Mouse (Mus musculus): ENCODE measurements around the gene Eps8. TPM values are rescaled to one million over a fixed set of nuclear protein-coding genes. Genes with fewer than 3 reads are reported as not detected.

The Eps8 gene
- polyA plus RNA-seq, 1 experiment from 2014 or later: 16.2 TPM

GRCm38 (mm10) chr6:137569071-137569470, 85.6 kb downstream of the Eps8 start:
- 64% methylated on average over 6 of the region's 6 CpGs for WGBS
- Histone ChIP-seq H3K4me3 (no peak overlapping the region), H3K27me3 (replicated peaks) (no peaks in the 10 kb centered on the region), H3K27ac (ENCODE audit: poor library complexity, severe bottlenecking) (no peak overlapping the region), H3K4me2 (no peak overlapping the region), H3K9ac (no peak overlapping the region), H3K9me3 (replicated peaks) (0 out of 2 replicates have a peak, but pooled peaks cover 2% of the 10 kb centered on the region), H3K4me1 (replicated peaks) (peaks cover 3% of the 10 kb centered on the region), H3K36me3 (no peaks in the 10 kb centered on the region)
- no peak for ATAC-seq (ENCODE audit: insufficient number of reproducible peaks, low FRiP score)

DNA sequence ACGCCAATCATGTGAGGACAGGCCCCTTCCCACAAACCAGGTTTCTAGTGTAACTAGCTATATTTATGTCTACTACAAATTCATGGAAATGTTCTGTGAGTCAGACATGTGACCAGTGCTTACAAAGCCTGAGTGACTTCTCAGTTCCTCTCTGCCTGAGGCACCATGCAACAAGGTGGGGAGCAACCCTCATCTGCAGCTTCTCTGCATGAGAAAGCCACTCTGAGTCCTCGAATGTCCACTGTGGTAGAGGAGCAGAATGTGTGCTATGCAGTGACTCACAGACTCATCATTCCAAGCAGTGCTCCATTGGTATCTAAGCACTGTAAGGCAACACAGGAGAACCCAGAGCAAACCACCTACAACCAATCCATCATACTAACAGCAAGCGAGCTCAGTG, 88.8 kb downstream of the Eps8 start:
- Histone ChIP-seq H3K4me1 (replicated peaks) (peaks cover 3% of the 10 kb centered on the region; the same call in 1 of the 2 replicates), H3K4me3 (no peak overlapping the region), H3K27ac (ENCODE audit: poor library complexity, severe bottlenecking) (no peak overlapping the region), H3K4me2 (no peak overlapping the region), H3K36me3 (no peaks in the 10 kb centered on the region), H3K9me3 (replicated peaks) (0 out of 2 replicates have a peak, but pooled peaks cover 2% of the 10 kb centered on the region), H3K9ac (no peak overlapping the region), H3K27me3 (replicated peaks) (no peaks in the 10 kb centered on the region)
- ATAC-seq (ENCODE audit: insufficient number of reproducible peaks, low FRiP score): no peak
- whole genome bisulfite sequencing: 79% methylated on average over 3 of the region's 3 CpGs

GRCm38 (mm10) chr6:137565454-137565853, 89.2 kb downstream of the Eps8 start:
- H3K4me1 ChIP-seq (replicated peaks): peaks cover 8% of the 10 kb centered on the region
- H3K9ac ChIP-seq: no peak overlapping the region
- H3K4me3 ChIP-seq: no peak overlapping the region
- 86% methylated on average over 6 of the region's 6 CpGs for WGBS
- ATAC-seq (ENCODE audit: insufficient number of reproducible peaks, low FRiP score): no peak
- no peak overlapping the region for H3K27ac ChIP-seq (ENCODE audit: poor library complexity, severe bottlenecking)
- 0 out of 2 replicates have a peak, but pooled peaks cover 2% of the 10 kb centered on the region for H3K9me3 ChIP-seq (replicated peaks)
- H3K27me3 ChIP-seq (replicated peaks): no peaks in the 10 kb centered on the region
- no peak overlapping the region for H3K4me2 ChIP-seq
- no peaks in the 10 kb centered on the region for H3K36me3 ChIP-seq

DNA sequence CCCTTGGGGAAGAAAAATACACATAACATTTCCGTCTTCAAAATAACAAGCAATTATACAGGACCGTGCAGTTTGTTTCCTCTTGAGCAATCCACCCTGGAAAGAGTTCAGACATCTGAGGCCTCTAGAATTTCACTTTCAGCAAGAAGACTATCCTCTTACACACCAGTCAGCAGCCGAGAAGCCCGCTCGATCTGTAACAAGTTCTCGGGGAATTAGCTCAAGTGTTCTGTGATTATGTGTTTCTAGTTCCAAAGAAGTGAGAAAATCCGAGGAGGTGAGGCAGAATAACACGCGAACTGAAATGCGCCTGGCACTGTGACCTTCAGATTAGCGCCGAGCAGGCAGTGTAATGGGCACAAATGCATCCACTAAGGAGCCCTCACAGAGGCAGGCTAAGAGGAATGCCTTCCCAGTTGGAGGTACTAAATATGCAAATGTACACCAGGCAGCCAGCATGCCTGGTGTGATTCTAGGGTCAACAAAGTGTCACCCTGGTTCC, 94.3 kb downstream of the Eps8 start:
- WGBS: 32% methylated on average over 12 of the region's 12 CpGs
- Histone ChIP-seq H3K9me3 (replicated peaks) (no peaks in the 10 kb centered on the region), H3K36me3 (no peaks in the 10 kb centered on the region), H3K4me2 (0 out of 2 replicates have a peak overlapping the region, but pooled peaks have one; percentile 14), H3K27ac (ENCODE audit: poor library complexity, severe bottlenecking) (peak overlapping the region; percentile 3; the same call in 1 of the 2 replicates), H3K9ac (no peak overlapping the region), H3K4me1 (replicated peaks) (peaks cover 36% of the 10 kb centered on the region), H3K27me3 (replicated peaks) (no peaks in the 10 kb centered on the region), H3K4me3 (no peak overlapping the region)
- no peak for ATAC-seq (ENCODE audit: insufficient number of reproducible peaks, low FRiP score)

DNA sequence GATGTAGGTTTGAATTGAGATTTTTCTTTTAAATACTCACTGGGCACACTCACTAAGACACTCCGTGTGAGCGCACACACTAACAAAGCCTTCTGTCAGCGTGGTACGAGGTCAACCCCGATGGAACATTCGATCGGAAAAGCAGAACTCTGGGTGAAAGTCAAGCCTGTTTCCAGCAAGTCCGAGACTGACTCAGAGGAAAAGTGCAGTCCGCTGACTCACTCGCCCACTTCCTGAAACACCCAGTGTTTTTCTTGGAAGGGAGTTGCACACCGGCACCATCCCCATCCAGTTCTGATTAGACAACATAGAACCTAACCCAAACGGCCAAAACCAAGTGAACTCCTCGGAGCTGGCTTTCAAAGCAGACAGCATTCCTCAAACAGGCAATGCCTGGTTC, 95.8 kb downstream of the Eps8 start:
- no peak overlapping the region for H3K9ac ChIP-seq
- H3K9me3 ChIP-seq (replicated peaks): no peaks in the 10 kb centered on the region
- no peaks in the 10 kb centered on the region for H3K36me3 ChIP-seq
- H3K27ac ChIP-seq (ENCODE audit: poor library complexity, severe bottlenecking): peak overlapping the region; percentile 58
- H3K4me2 ChIP-seq: no peak overlapping the region
- ATAC-seq (ENCODE audit: insufficient number of reproducible peaks, low FRiP score): peak; percentile 60; the same call in 1 of the 2 replicates
- H3K27me3 ChIP-seq (replicated peaks): no peaks in the 10 kb centered on the region
- peaks cover 42% of the 10 kb centered on the region for H3K4me1 ChIP-seq (replicated peaks)
- H3K4me3 ChIP-seq: no peak overlapping the region
- 54% methylated on average over 13 of the region's 13 CpGs for WGBS

- no peaks in the 10 kb centered on the region for H3K36me3 ChIP-seq
- H3K4me2 ChIP-seq: no peak overlapping the region
- H3K4me1 ChIP-seq (replicated peaks): peaks cover 42% of the 10 kb centered on the region
- no peaks in the 10 kb centered on the region for H3K27me3 ChIP-seq (replicated peaks)
- H3K4me3 ChIP-seq: no peak overlapping the region
- H3K27ac ChIP-seq (ENCODE audit: poor library complexity, severe bottlenecking): no peak overlapping the region
- H3K9ac ChIP-seq: no peak overlapping the region
- no peaks in the 10 kb centered on the region for H3K9me3 ChIP-seq (replicated peaks)
- WGBS: 54% methylated on average over 2 of the region's 2 CpGs
- ATAC-seq (ENCODE audit: insufficient number of reproducible peaks, low FRiP score): no peak
These were observed 97.0 kb downstream of the Eps8 start for GRCm38 (mm10) chr6:137557671-137558070.

- ATAC-seq (ENCODE audit: insufficient number of reproducible peaks, low FRiP score): no peak
- Histone ChIP-seq H3K27me3 (replicated peaks) (no peaks in the 10 kb centered on the region), H3K9ac (no peak overlapping the region), H3K27ac (ENCODE audit: poor library complexity, severe bottlenecking) (0 out of 2 replicates have a peak overlapping the region, but pooled peaks have one; percentile 2), H3K9me3 (replicated peaks) (no peaks in the 10 kb centered on the region), H3K4me3 (no peak overlapping the region), H3K36me3 (no peaks in the 10 kb centered on the region), H3K4me1 (replicated peaks) (peaks cover 42% of the 10 kb centered on the region), H3K4me2 (no peak overlapping the region)
- 76% methylated on average over 4 of the region's 4 CpGs for WGBS
These were observed 97.5 kb downstream of the Eps8 start for GRCm38 (mm10) chr6:137557159-137557558.

GRCm38 (mm10) chr6:137556636-137557035, 98.0 kb downstream of the Eps8 start:
- no peaks in the 10 kb centered on the region for H3K36me3 ChIP-seq
- H3K27ac ChIP-seq (ENCODE audit: poor library complexity, severe bottlenecking): no peak overlapping the region
- H3K4me3 ChIP-seq: no peak overlapping the region

DNA sequence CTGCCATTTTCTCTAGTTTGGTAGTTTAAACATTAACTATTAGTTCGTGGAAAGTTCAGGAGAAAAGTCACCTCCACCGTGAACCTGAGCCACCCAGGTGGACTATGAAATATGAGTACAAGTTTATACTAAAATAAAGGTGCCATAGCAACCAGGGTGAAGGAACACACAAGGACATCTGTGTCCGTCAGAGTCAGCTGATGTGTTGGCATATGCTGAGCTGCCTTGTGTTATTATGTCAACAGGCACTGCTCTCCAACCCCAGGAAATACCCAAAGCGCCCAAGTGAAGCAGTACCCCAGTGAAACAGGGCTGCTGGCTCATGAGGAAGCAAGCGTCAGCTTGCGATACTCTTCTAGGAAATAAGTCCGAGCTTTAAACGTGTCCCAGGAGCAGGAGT, 104.5 kb downstream of the Eps8 start:
- H3K9me3 ChIP-seq (replicated peaks): 0 out of 2 replicates have a peak, but pooled peaks cover 2% of the 10 kb centered on the region
- H3K4me1 ChIP-seq (replicated peaks): peaks cover 29% of the 10 kb centered on the region
- no peak overlapping the region for H3K4me2 ChIP-seq
- H3K27me3 ChIP-seq (replicated peaks): no peaks in the 10 kb centered on the region
- no peaks in the 10 kb centered on the region for H3K36me3 ChIP-seq
- H3K9ac ChIP-seq: no peak overlapping the region
- H3K27ac ChIP-seq (ENCODE audit: poor library complexity, severe bottlenecking): no peak overlapping the region
- no peak for ATAC-seq (ENCODE audit: insufficient number of reproducible peaks, low FRiP score)
- WGBS: 71% methylated on average over 8 of the region's 8 CpGs
- H3K4me3 ChIP-seq: no peak overlapping the region

More at GRCm38 (mm10) chr6:137556636-137557035, 98.0 kb downstream of the Eps8 start:
- 0 out of 2 replicates have a peak, but pooled peaks have one; percentile 28 for ATAC-seq (ENCODE audit: insufficient number of reproducible peaks, low FRiP score)
- Histone ChIP-seq H3K9me3 (replicated peaks) (no peaks in the 10 kb centered on the region), H3K4me1 (replicated peaks) (peaks cover 42% of the 10 kb centered on the region), H3K27me3 (replicated peaks) (no peaks in the 10 kb centered on the region), H3K9ac (no peak overlapping the region), H3K4me2 (no peak overlapping the region)
- 63% methylated on average over 5 of the region's 5 CpGs for WGBS

- Histone ChIP-seq H3K9ac (no peak overlapping the region), H3K36me3 (no peaks in the 10 kb centered on the region), H3K9me3 (replicated peaks) (0 out of 2 replicates have a peak, but pooled peaks cover 5% of the 10 kb centered on the region), H3K4me3 (no peak overlapping the region), H3K4me1 (replicated peaks) (peaks cover 25% of the 10 kb centered on the region), H3K4me2 (no peak overlapping the region), H3K27ac (ENCODE audit: poor library complexity, severe bottlenecking) (no peak overlapping the region; the same call in 1 of the 2 replicates), H3K27me3 (replicated peaks) (no peaks in the 10 kb centered on the region)
- 20% methylated on average over 5 of the region's 5 CpGs for WGBS
- ATAC-seq (ENCODE audit: insufficient number of reproducible peaks, low FRiP score): no peak
These were observed 106.1 kb downstream of the Eps8 start for GRCm38 (mm10) chr6:137548613-137549012.

DNA sequence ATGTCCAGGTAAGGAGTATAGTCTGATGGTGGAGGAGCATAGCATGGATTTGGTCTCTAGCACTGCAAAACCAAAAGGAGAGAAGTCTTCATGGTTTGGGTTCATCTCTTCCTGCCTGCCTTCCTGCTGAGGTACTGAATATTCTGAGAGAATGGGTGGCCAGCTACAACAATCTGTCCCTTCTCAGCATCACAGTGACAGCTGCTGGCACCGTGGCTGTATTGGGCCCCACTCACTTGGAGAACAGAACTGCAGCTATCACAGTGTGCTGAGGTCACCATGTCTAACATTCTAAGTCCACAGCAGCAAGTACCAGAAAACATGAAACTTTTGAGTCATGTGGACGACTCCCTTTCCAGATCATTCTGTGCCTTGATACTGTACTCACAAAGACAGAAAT, 107.1 kb downstream of the Eps8 start:
- no peaks in the 10 kb centered on the region for H3K36me3 ChIP-seq
- no peak overlapping the region for H3K4me2 ChIP-seq
- ATAC-seq (ENCODE audit: insufficient number of reproducible peaks, low FRiP score): no peak
- 50% methylated on average over 2 of the region's 2 CpGs for WGBS
- no peak overlapping the region for H3K9ac ChIP-seq
- no peak overlapping the region for H3K4me3 ChIP-seq
- H3K27ac ChIP-seq (ENCODE audit: poor library complexity, severe bottlenecking): no peak overlapping the region
- H3K27me3 ChIP-seq (replicated peaks): no peaks in the 10 kb centered on the region
- peaks cover 34% of the 10 kb centered on the region for H3K4me1 ChIP-seq (replicated peaks)
- H3K9me3 ChIP-seq (replicated peaks): 0 out of 2 replicates have a peak, but pooled peaks cover 5% of the 10 kb centered on the region

DNA sequence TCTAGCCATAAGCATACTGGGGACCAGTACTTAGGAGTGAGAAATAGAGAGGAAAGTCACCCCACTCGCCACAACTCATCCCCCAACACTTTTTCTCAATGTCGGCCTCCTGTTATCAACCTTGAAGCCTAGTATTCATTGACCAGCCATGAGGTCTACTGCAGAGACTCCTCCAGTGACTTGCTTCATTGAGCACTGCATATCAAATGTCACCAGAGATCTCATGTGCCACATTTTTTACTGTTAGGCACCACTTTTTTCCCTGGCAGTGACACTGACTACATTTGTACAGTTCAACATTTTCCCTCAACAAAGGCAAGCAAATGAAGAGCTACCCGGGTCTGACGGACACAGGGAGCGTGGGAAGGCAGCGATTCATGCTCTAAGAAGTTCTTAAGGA, 108.6 kb downstream of the Eps8 start:
- H3K4me2 ChIP-seq: no peak overlapping the region
- H3K36me3 ChIP-seq: no peaks in the 10 kb centered on the region
- no peaks in the 10 kb centered on the region for H3K27me3 ChIP-seq (replicated peaks)
- H3K4me3 ChIP-seq: no peak overlapping the region
- 0 out of 2 replicates have a peak, but pooled peaks cover 5% of the 10 kb centered on the region for H3K9me3 ChIP-seq (replicated peaks)
- no peak overlapping the region for H3K9ac ChIP-seq
- no peak for ATAC-seq (ENCODE audit: insufficient number of reproducible peaks, low FRiP score)
- no peak overlapping the region for H3K27ac ChIP-seq (ENCODE audit: poor library complexity, severe bottlenecking)
- 78% methylated on average over 6 of the region's 6 CpGs for WGBS
- H3K4me1 ChIP-seq (replicated peaks): peaks cover 49% of the 10 kb centered on the region

All from heart, embryonic 12.5 days (tissue).